Mouse (Mus musculus): ENCODE measurements around the gene Ift81.

GRCm38 (mm10) chr5:122505554-122505953, 108.8 kb downstream of the Ift81 start:
- TF ChIP-seq CTCF (IDR thresholded peaks at IDR 0.05; ENCODE audit: low read depth): no peak
- TF ChIP-seq EP300 (IDR thresholded peaks at IDR 0.05; ENCODE audit: low read depth): no peak
